Mouse (Mus musculus): ENCODE results near the gene Gpr153.
A peak's percentile ranks its signal among the peaks of the same experiment; 100 is the strongest.

The Gpr153 gene

GRCm38 (mm10) chr4:152318517-152319234 is 44.6 kb downstream of the Gpr153 start, which contains the start of gene Rnf207:
Rnf207 (minus strand) TSS chr4:152318993.
- DNase-seq = peak; percentile 54 to 85

- peak; percentile 34 to 46 for DNase-seq
Observed at GRCm38 (mm10) chr4:152321464-152321863, 47.4 kb downstream of the Gpr153 start.

GRCm38 (mm10) chr4:152324641-152325562 is 50.9 kb downstream of the Gpr153 start:
- DNase-seq = no peak

- DNase-seq = peak; percentile 94 to 97
Observed at GRCm38 (mm10) chr4:152325574-152326411, 51.8 kb downstream of the Gpr153 start, which contains the start of gene Rpl22. Rpl22 (plus strand) TSS chr4:152325742.

GRCm38 (mm10) chr4:152326543-152326942 is 52.5 kb downstream of the Gpr153 start:
- DNase-seq = no peak

- DNase-seq = peak in 1 of 2 experiments; percentile 80
Observed at GRCm38 (mm10) chr4:152328691-152329090, 54.7 kb downstream of the Gpr153 start.

GRCm38 (mm10) chr4:152332952-152333351 is 58.9 kb downstream of the Gpr153 start:
- peak; percentile 60 to 83 for DNase-seq

- no peak for DNase-seq
Observed at GRCm38 (mm10) chr4:152333587-152333986, 59.6 kb downstream of the Gpr153 start.

All from kidney, postnatal 36 days (tissue).